Mouse (Mus musculus): ENCODE results near the gene Nrd1. TPM values are rescaled to one million over a fixed set of nuclear protein-coding genes. Genes with fewer than 3 reads are reported as not detected.

Nrd1 gene
- polyA plus RNA-seq, 1 experiment from 2014 or later, result 84.6 TPM

GRCm38 (mm10) chr4:109092344-109092743 is 91.9 kb downstream of the Nrd1 start:
- no peaks in the 10 kb centered on the region for H3K27me3 ChIP-seq
- ATAC-seq (no peak), DNase-seq (ENCODE audit: low read depth, low spot score) (no peak)
- TF ChIP-seq CTCF (IDR thresholded peaks at IDR 0.05), result no peak
- in situ Hi-C loops (cut with MboI; ENCODE audit: low pct_unique_long_range_greater_than_20kb), result no loop called here
- ChIA-PET POLR2A (no interaction called here), CTCF (no interaction called here)

GRCm38 (mm10) chr4:109094269-109094668 is 93.8 kb downstream of the Nrd1 start:
- ATAC-seq, result no peak

GRCm38 (mm10) chr4:109098861-109099260 is 98.4 kb downstream of the Nrd1 start:
- in situ Hi-C loops (cut with MboI; ENCODE audit: low pct_unique_long_range_greater_than_20kb), result no loop called here
- POLR2A ChIA-PET, result interaction anchor here (1.4 kb wide), 1 partner anchor 57 kb away, joined by 3 read pairs; no protein-coding TSS in a partner anchor

More at GRCm38 (mm10) chr4:109094269-109094668, 93.8 kb downstream of the Nrd1 start:
- in situ Hi-C loops (cut with MboI; ENCODE audit: low pct_unique_long_range_greater_than_20kb), result no loop called here
- DNase-seq (ENCODE audit: low read depth, low spot score), result no peak
- no peaks in the 10 kb centered on the region for H3K27me3 ChIP-seq
- POLR2A ChIA-PET, result no interaction called here
- no peak for TF ChIP-seq CTCF (IDR thresholded peaks at IDR 0.05)
- CTCF ChIA-PET, result no interaction called here

GRCm38 (mm10) chr4:109102574-109102973 is 102.1 kb downstream of the Nrd1 start:
- no peak for DNase-seq (ENCODE audit: low read depth, low spot score)
- no peak for TF ChIP-seq CTCF (IDR thresholded peaks at IDR 0.05)
- ChIA-PET CTCF (no interaction called here), POLR2A (no interaction called here)
- in situ Hi-C loops (cut with MboI; ENCODE audit: low pct_unique_long_range_greater_than_20kb), result no loop called here
- ATAC-seq, result no peak
- H3K27me3 ChIP-seq, result no peaks in the 10 kb centered on the region

More at GRCm38 (mm10) chr4:109098861-109099260, 98.4 kb downstream of the Nrd1 start:
- ATAC-seq (no peak), DNase-seq (ENCODE audit: low read depth, low spot score) (no peak)
- no peaks in the 10 kb centered on the region for H3K27me3 ChIP-seq
- no peak for TF ChIP-seq CTCF (IDR thresholded peaks at IDR 0.05)
- CTCF ChIA-PET, result interaction anchor here (1.1 to 1.2 kb wide), 2 partner anchors 10 to 63 kb away, joined by 3 to 4 read pairs; no protein-coding TSS in a partner anchor

- CTCF ChIA-PET, result no interaction called here
- POLR2A ChIA-PET, result no interaction called here
- ATAC-seq (no peak), DNase-seq (ENCODE audit: low read depth, low spot score) (no peak)
- in situ Hi-C loops (cut with MboI; ENCODE audit: low pct_unique_long_range_greater_than_20kb), result no loop called here
- TF ChIP-seq CTCF (IDR thresholded peaks at IDR 0.05), result no peak
- H3K27me3 ChIP-seq, result no peaks in the 10 kb centered on the region
Measured at GRCm38 (mm10) chr4:109103145-109103883, 102.9 kb downstream of the Nrd1 start.

GRCm38 (mm10) chr4:109105254-109105653 is 104.8 kb downstream of the Nrd1 start:
- CTCF ChIA-PET, result no interaction called here
- in situ Hi-C loops (cut with MboI; ENCODE audit: low pct_unique_long_range_greater_than_20kb), result no loop called here
- ATAC-seq (no peak), DNase-seq (ENCODE audit: low read depth, low spot score) (no peak)
- H3K27me3 ChIP-seq, result no peaks in the 10 kb centered on the region
- TF ChIP-seq CTCF (IDR thresholded peaks at IDR 0.05), result no peak
- POLR2A ChIA-PET, result interaction anchor here (0.6 kb wide), 1 partner anchor 168 kb away, joined by 3 read pairs; no protein-coding TSS in a partner anchor

- no peak for DNase-seq (ENCODE audit: low read depth, low spot score)
- ChIA-PET POLR2A (no interaction called here), CTCF (no interaction called here)
- no peak for TF ChIP-seq CTCF (IDR thresholded peaks at IDR 0.05)
- no peaks in the 10 kb centered on the region for H3K27me3 ChIP-seq
- in situ Hi-C loops (cut with MboI; ENCODE audit: low pct_unique_long_range_greater_than_20kb), result no loop called here
- no peak for ATAC-seq
Measured at GRCm38 (mm10) chr4:109106034-109106433, 105.6 kb downstream of the Nrd1 start.

GRCm38 (mm10) chr4:109106594-109106993 is 106.1 kb downstream of the Nrd1 start:
- DNase-seq (ENCODE audit: low read depth, low spot score), result no peak
- H3K27me3 ChIP-seq, result no peaks in the 10 kb centered on the region
- POLR2A ChIA-PET, result no interaction called here
- no peak for TF ChIP-seq CTCF (IDR thresholded peaks at IDR 0.05)
- CTCF ChIA-PET, result no interaction called here
- ATAC-seq, result no peak
- in situ Hi-C loops (cut with MboI; ENCODE audit: low pct_unique_long_range_greater_than_20kb), result no loop called here

GRCm38 (mm10) chr4:109109012-109109411 is 108.6 kb downstream of the Nrd1 start:
- POLR2A ChIA-PET, result interaction anchor here (1.2 kb wide), 1 partner anchor 8 kb away, joined by 3 read pairs; no protein-coding TSS in a partner anchor
- H3K27me3 ChIP-seq, result no peaks in the 10 kb centered on the region
- DNase-seq (ENCODE audit: low read depth, low spot score), result no peak
- in situ Hi-C loops (cut with MboI; ENCODE audit: low pct_unique_long_range_greater_than_20kb), result no loop called here
- no peak for ATAC-seq
- no peak for TF ChIP-seq CTCF (IDR thresholded peaks at IDR 0.05)
- CTCF ChIA-PET, result interaction anchor here (0.8 to 1.0 kb wide), 3 partner anchors 8 to 10 kb away, joined by 3 to 4 read pairs (median 3); no protein-coding TSS in a partner anchor

- CTCF ChIA-PET, result no interaction called here
- in situ Hi-C loops (cut with MboI; ENCODE audit: low pct_unique_long_range_greater_than_20kb), result no loop called here
- ATAC-seq (no peak), DNase-seq (ENCODE audit: low read depth, low spot score) (no peak)
- no peaks in the 10 kb centered on the region for H3K27me3 ChIP-seq
- TF ChIP-seq CTCF (IDR thresholded peaks at IDR 0.05), result no peak
- POLR2A ChIA-PET, result no interaction called here
Measured at GRCm38 (mm10) chr4:109109686-109110085, 109.2 kb downstream of the Nrd1 start.

- DNase-seq (ENCODE audit: low read depth, low spot score) (no peak), ATAC-seq (no peak)
- ChIA-PET CTCF (no interaction called here), POLR2A (no interaction called here)
- in situ Hi-C loops (cut with MboI; ENCODE audit: low pct_unique_long_range_greater_than_20kb), result no loop called here
- no peaks in the 10 kb centered on the region for H3K27me3 ChIP-seq
- no peak for TF ChIP-seq CTCF (IDR thresholded peaks at IDR 0.05)
Measured at GRCm38 (mm10) chr4:109110978-109111377, 110.5 kb downstream of the Nrd1 start.

Other genes with a start within 250 kb of the Nrd1 start
- 17.6 TPM for gene Zfyve9, start 219.9 kb upstream of the Nrd1 start, polyA plus RNA-seq (2021)
- gene Btf3l4, start 167.0 kb upstream of the Nrd1 start, polyA plus RNA-seq (2021), result 95.5 TPM
- 80.4 TPM for gene Txndc12, start 166.1 kb upstream of the Nrd1 start, polyA plus RNA-seq (2021)
- 14.4 TPM for gene Kti12, start 152.9 kb upstream of the Nrd1 start, polyA plus RNA-seq (2021)
- 0.53 TPM for gene A730015C16Rik, start 152.0 kb upstream of the Nrd1 start, polyA plus RNA-seq (2021)
- gene Rab3b, start 121.6 kb upstream of the Nrd1 start, polyA plus RNA-seq (2021), result 0.13 TPM
- gene Osbpl9, start 201.6 kb downstream of the Nrd1 start, polyA plus RNA-seq (2021), result 87.4 TPM
- not detected for gene Calr4, start 233.8 kb downstream of the Nrd1 start, polyA plus RNA-seq (2021)